Comparison of ENCODE assay signal across 8 mouse cellular contexts in genomic region chr11:19016481-19017220, GRCm38 (mm10). TPM values are rescaled to one million over a fixed set of nuclear protein-coding genes. Genes with fewer than 3 reads are reported as not detected.
DNase-seq lines count a peak whose midpoint lies in the region; ATAC-seq and TF ChIP-seq lines count a peak whose summit lies in the region.

No protein-coding gene starts in this region.

- H3K4me3 ChIP-seq in layer of hippocampus, adult 2 months: peak overlapping the region; percentile 5; the same call in 1 of the 2 replicates
- peak overlapping the region; percentile 64 for H3K4me3 ChIP-seq in forebrain, embryonic 10.5 days
- peak overlapping the region; percentile 65 for H3K4me3 ChIP-seq in intestine, postnatal 0 days (ENCODE audit: low read depth, low read length)
- H3K4me3 ChIP-seq in neural tube, embryonic 12.5 days: peak overlapping the region; percentile 77

- H3K4me1 ChIP-seq in forebrain, embryonic 10.5 days: peaks cover 82% of the 10 kb centered on the region
- H3K4me1 ChIP-seq in intestine, postnatal 0 days (replicated peaks; ENCODE audit: control insufficient read depth, insufficient read depth, low read length): no peaks in the 10 kb centered on the region
- peaks cover 32% of the 10 kb centered on the region for H3K4me1 ChIP-seq in neural tube, embryonic 12.5 days

- under 1% methylated on average over 10 of the region's 10 CpGs for WGBS in forebrain, embryonic 10.5 days
- 4% methylated on average over 10 of the region's 10 CpGs for WGBS in intestine, postnatal 0 days
- under 1% methylated on average over 10 of the region's 10 CpGs for WGBS in neural tube, embryonic 12.5 days

- H3K27me3 ChIP-seq in forebrain, embryonic 10.5 days (ENCODE audit: poor library complexity, severe bottlenecking): peaks cover 73% of the 10 kb centered on the region
- no peaks in the 10 kb centered on the region; the same call in 1 of the 2 replicates for H3K27me3 ChIP-seq in intestine, postnatal 0 days (replicated peaks; ENCODE audit: control insufficient read depth, insufficient read depth, low read length)
- no peaks in the 10 kb centered on the region for H3K27me3 ChIP-seq in neural tube, embryonic 12.5 days (replicated peaks)

- H3K27ac ChIP-seq in layer of hippocampus, adult 2 months: no peak overlapping the region
- peak overlapping the region; percentile 96 for H3K27ac ChIP-seq in forebrain, embryonic 10.5 days
- H3K27ac ChIP-seq in intestine, postnatal 0 days (ENCODE audit: low read depth, low read length): peak overlapping the region; percentile 52
- peak overlapping the region; percentile 90 for H3K27ac ChIP-seq in neural tube, embryonic 12.5 days

- H3K9me3 ChIP-seq in forebrain, embryonic 10.5 days: no peaks in the 10 kb centered on the region
- no peaks in the 10 kb centered on the region for H3K9me3 ChIP-seq in intestine, postnatal 0 days (ENCODE audit: control insufficient read depth)
- no peaks in the 10 kb centered on the region for H3K9me3 ChIP-seq in neural tube, embryonic 12.5 days

- no peaks in the 10 kb centered on the region for H3K36me3 ChIP-seq in forebrain, embryonic 10.5 days (replicated peaks)
- H3K36me3 ChIP-seq in intestine, postnatal 0 days (ENCODE audit: control insufficient read depth, insufficient read depth): no peaks in the 10 kb centered on the region
- H3K36me3 ChIP-seq in neural tube, embryonic 12.5 days: peaks cover 17% of the 10 kb centered on the region; the same call in 1 of the 2 replicates

- no peak for DNase-seq in layer of hippocampus, adult 2 months (ENCODE audit: low spot score in 2 of 2)
- no peak for DNase-seq in layer of hippocampus, postnatal 25 days (ENCODE audit: extremely low spot score in 1 of 2, low spot score in 1 of 2)
- DNase-seq in forebrain, embryonic 10.5 days (ENCODE audit: extremely low spot score, low spot score): no peak
- no peak for DNase-seq in frontal cortex, postnatal 10 days (ENCODE audit: low spot score in 2 of 2)
- DNase-seq in adrenal gland, adult 18-20 months (ENCODE audit: low spot score in 2 of 2): no peak
- no peak for DNase-seq in gastrocnemius, postnatal 25 days

- TF ChIP-seq CTCF in layer of hippocampus, adult 2 months (conservative IDR thresholded peaks at IDR 0.05): no peak
- TF ChIP-seq CTCF in intestine, postnatal 0 days (IDR thresholded peaks at IDR 0.05; ENCODE audit: low read depth): no peak

- peak overlapping the region; percentile 79 for H3K9ac ChIP-seq in intestine, postnatal 0 days (ENCODE audit: low read depth, low read length)
- peak overlapping the region; percentile 100 for H3K9ac ChIP-seq in neural tube, embryonic 12.5 days

- ATAC-seq in intestine, postnatal 0 days: no peak
- no peak for ATAC-seq in neural tube, embryonic 12.5 days (ENCODE audit: low FRiP score, low read depth)

- peak overlapping the region; percentile 90 for H3K4me2 ChIP-seq in intestine, postnatal 0 days (replicated peaks; ENCODE audit: low read depth)
- H3K4me2 ChIP-seq in neural tube, embryonic 12.5 days (replicated peaks): peak overlapping the region; percentile 92

RNA-seq across cellular contexts. Expression of gene Meis1, which starts 2.1 kb away (rescaled TPM):
- total RNA-seq in layer of hippocampus, adult 2 months (2021): 1 to 10 TPM; 1.8 to 1.9 TPM
- 1 to 10 TPM; 2.1 to 2.9 TPM for total RNA-seq in layer of hippocampus, postnatal 25 days (2021)
- polyA plus RNA-seq in forebrain, embryonic 10.5 days (2016; fragmentation: Nextera tagmentation; extraction: Ambion mirVana): 36.1 and 39.6 TPM in 2 replicates
- polyA plus RNA-seq in intestine, postnatal 0 days (2015; fragmentation: Nextera tagmentation; extraction: Ambion mirVana): 22.1 and 22.9 TPM in 2 replicates
- 188 and 191 TPM in 2 replicates for polyA plus RNA-seq in neural tube, embryonic 12.5 days (2016; fragmentation: Nextera tagmentation; extraction: Ambion mirVana)
- 10 to 100 TPM; 31.2 to 49.4 TPM for total RNA-seq in adrenal gland, adult 18-20 months (2021)
- 1 to 10 TPM; 2.7 to 4.0 TPM for total RNA-seq in gastrocnemius, postnatal 25 days (2021)

Comparison
In these comparisons a context has a peak if more than half of its experiments do, and no peak if none do; other contexts are left out.
1. H3K4me3 ChIP-seq: peak in every context shown above with its lines; median percentile 77 in neural tube, embryonic 12.5 days; 65 in intestine, postnatal 0 days; 64 in forebrain, embryonic 10.5 days; 5 in layer of hippocampus, adult 2 months.
2. RNA of gene Meis1, which starts 2.1 kb away (total RNA-seq): 31.2 to 49.4 TPM in adrenal gland, adult 18-20 months; 2.7 to 4.0 TPM in gastrocnemius, postnatal 25 days, 2.1 to 2.9 TPM in layer of hippocampus, postnatal 25 days and 1.8 to 1.9 TPM in layer of hippocampus, adult 2 months; every median in the first group is over 4 times any median in the second.